Mouse (Mus musculus) stomach, postnatal 0 days (tissue): ENCODE data around the gene 1700056E22Rik.

Experiments
- CTCF ChIP-seq: IDR thresholded peaks from 2 replicates; pipeline ENCODE4 v1.5.1; 2016; ENCODE audit warnings: antibody characterized with exemption, low read depth, mild to moderate bottlenecking, moderate library complexity
- EP300 ChIP-seq: optimal IDR thresholded peaks from 2 replicates; pipeline ENCODE3; 2016; ENCODE audit warnings: antibody characterized with exemption

GRCm38 (mm10) chr1:184058206-184058605 lies 24.1 kb upstream of the 1700056E22Rik start:
- TF ChIP-seq CTCF, result no peak
- TF ChIP-seq EP300, result no peak
